In genomic region chr3:67557718-67558354, GRCm38 (mm10) we compare ENCODE assay signal across 11 mouse cellular contexts. TPM values are rescaled to one million over a fixed set of nuclear protein-coding genes. Genes with fewer than 3 reads are reported as not detected.
A peak's percentile ranks its signal among the peaks of the same experiment; 100 is the strongest.
DNase-seq lines count a peak whose midpoint lies in the region; ATAC-seq lines count a peak whose summit lies in the region.
"Had no signal": no experiment of that assay in that cellular context is flagged by ENCODE, and none has a peak within 500 bp of the region (broad histone marks: within the 10 kb centered on the region; RNA-seq: fewer than 3 reads in every experiment).

No protein-coding gene starts in this region.

- H3K4me2 ChIP-seq in heart, embryonic 15.5 days, result peak overlapping the region; percentile 30; the same call in 1 of the 2 replicates
- no peak overlapping the region for H3K4me2 ChIP-seq in neural tube, embryonic 11.5 days (ENCODE audit: low read depth)
- H3K4me2 ChIP-seq in liver, embryonic 12.5 days, result peak overlapping the region; percentile 31
- H3K4me2 ChIP-seq in neural tube, embryonic 15.5 days, result peak overlapping the region; percentile 57
- H3K4me2 ChIP-seq: heart, embryonic 11.5 days had no signal

- no peak overlapping the region for H3K9ac ChIP-seq in heart, embryonic 15.5 days
- no peak overlapping the region for H3K9ac ChIP-seq in neural tube, embryonic 11.5 days (ENCODE audit: low read length)
- H3K9ac ChIP-seq in liver, embryonic 12.5 days, result no peak overlapping the region
- H3K9ac ChIP-seq in neural tube, embryonic 15.5 days (replicated peaks), result no peak overlapping the region

- no peak overlapping the region for H3K27ac ChIP-seq in heart, embryonic 15.5 days
- no peak overlapping the region for H3K27ac ChIP-seq in neural tube, embryonic 11.5 days (ENCODE audit: low read depth, low read length)
- H3K27ac ChIP-seq in liver, embryonic 12.5 days, result no peak overlapping the region
- H3K27ac ChIP-seq in neural tube, embryonic 15.5 days (replicated peaks), result peak overlapping the region; percentile 54; the same call in 1 of the 2 replicates

- no peak for DNase-seq in heart, postnatal 14 days
- peak; percentile 21 for DNase-seq in neural tube, embryonic 11.5 days (ENCODE audit: low spot score)
- DNase-seq in neural tube, embryonic 10.5 days (ENCODE audit: extremely low spot score, low spot score), result no peak
- DNase-seq in layer of hippocampus, adult 9-11 months, result no peak
- DNase-seq in urinary bladder, postnatal 14 days (ENCODE audit: low spot score), result no peak
- DNase-seq: right cerebral cortex, adult 18-20 months; thymus, postnatal 14 days had no signal

- WGBS in heart, embryonic 15.5 days, result 80% methylated on average over 14 of the region's 14 CpGs
- WGBS in neural tube, embryonic 11.5 days, result 78% methylated on average over 14 of the region's 14 CpGs
- 77% methylated on average over 14 of the region's 14 CpGs for WGBS in liver, embryonic 12.5 days (ENCODE audit: insufficient replicate concordance)
- 54% methylated on average over 14 of the region's 14 CpGs for WGBS in neural tube, embryonic 15.5 days

- no peaks in the 10 kb centered on the region for H3K9me3 ChIP-seq in heart, embryonic 15.5 days (replicated peaks)
- no peaks in the 10 kb centered on the region for H3K9me3 ChIP-seq in neural tube, embryonic 11.5 days (ENCODE audit: control insufficient read depth, low read length)
- H3K9me3 ChIP-seq in liver, embryonic 12.5 days (replicated peaks), result no peaks in the 10 kb centered on the region
- H3K9me3 ChIP-seq in neural tube, embryonic 15.5 days (replicated peaks), result no peaks in the 10 kb centered on the region

- H3K4me1 ChIP-seq in heart, embryonic 15.5 days (replicated peaks), result no peaks in the 10 kb centered on the region
- H3K4me1 ChIP-seq in neural tube, embryonic 11.5 days (ENCODE audit: control insufficient read depth, insufficient read depth, low read length), result no peaks in the 10 kb centered on the region; the same call in 1 of the 2 replicates
- no peaks in the 10 kb centered on the region for H3K4me1 ChIP-seq in liver, embryonic 12.5 days
- H3K4me1 ChIP-seq in neural tube, embryonic 15.5 days, result peaks cover 8% of the 10 kb centered on the region

- H3K36me3 ChIP-seq in heart, embryonic 15.5 days, result no peaks in the 10 kb centered on the region
- H3K36me3 ChIP-seq in neural tube, embryonic 11.5 days (ENCODE audit: control insufficient read depth, insufficient read depth, low read length), result no peaks in the 10 kb centered on the region
- no peaks in the 10 kb centered on the region for H3K36me3 ChIP-seq in liver, embryonic 12.5 days
- no peaks in the 10 kb centered on the region for H3K36me3 ChIP-seq in neural tube, embryonic 15.5 days

- no peak for ATAC-seq in heart, embryonic 15.5 days (replicated peaks; ENCODE audit: insufficient number of reproducible peaks, insufficient read depth, low FRiP score, low read depth)
- ATAC-seq in neural tube, embryonic 11.5 days (ENCODE audit: insufficient read depth, low FRiP score, low TSS enrichment), result peak; percentile 55
- no peak for ATAC-seq in liver, embryonic 12.5 days
- ATAC-seq in neural tube, embryonic 15.5 days (ENCODE audit: low FRiP score), result no peak; the same call in 1 of the 2 replicates

- H3K4me3 ChIP-seq in heart, embryonic 15.5 days, result no peak overlapping the region
- no peak overlapping the region for H3K4me3 ChIP-seq in neural tube, embryonic 11.5 days (ENCODE audit: low read depth, low read length)
- no peak overlapping the region for H3K4me3 ChIP-seq in liver, embryonic 12.5 days
- peak overlapping the region; percentile 29; the same call in 1 of the 2 replicates for H3K4me3 ChIP-seq in neural tube, embryonic 15.5 days (replicated peaks)

- intact Hi-C loops in heart, postnatal 14 days (cut with DNase I), result no loop called here

- no peaks in the 10 kb centered on the region for H3K27me3 ChIP-seq in heart, embryonic 15.5 days
- no peaks in the 10 kb centered on the region for H3K27me3 ChIP-seq in neural tube, embryonic 11.5 days (ENCODE audit: control insufficient read depth, insufficient read depth, low read length)
- no peaks in the 10 kb centered on the region for H3K27me3 ChIP-seq in liver, embryonic 12.5 days (replicated peaks)
- no peaks in the 10 kb centered on the region for H3K27me3 ChIP-seq in neural tube, embryonic 15.5 days (replicated peaks)

RNA-seq across cellular contexts. Expression of gene Mfsd1, which starts 24.7 kb away (rescaled TPM):
- polyA plus RNA-seq in heart, embryonic 15.5 days (2015; fragmentation: Nextera tagmentation; extraction: Ambion mirVana), result 33.1 and 37.7 TPM in 2 replicates
- total RNA-seq in heart, postnatal 14 days (2021), result 10 to 100 TPM; 32.3 to 32.6 TPM
- polyA plus RNA-seq in neural tube, embryonic 11.5 days (2014; fragmentation: Nextera tagmentation; extraction: Ambion mirVana), result 64.9 and 67.5 TPM in 2 replicates
- polyA plus RNA-seq in liver, embryonic 12.5 days (2016; fragmentation: Nextera tagmentation; extraction: Ambion mirVana), result 29.8 and 30.0 TPM in 2 replicates
- 29.4 and 33.8 TPM in 2 replicates for polyA plus RNA-seq in neural tube, embryonic 15.5 days (2015; fragmentation: Nextera tagmentation; extraction: Ambion mirVana)

RNA-seq across cellular contexts. Expression of gene Rarres1, which starts 42.5 kb away (rescaled TPM):
- polyA plus RNA-seq in heart, embryonic 15.5 days (2015; fragmentation: Nextera tagmentation; extraction: Ambion mirVana), result 2.5 and 3.5 TPM in 2 replicates
- under 1 TPM; 0.84 to 0.98 TPM for total RNA-seq in heart, postnatal 14 days (2021)
- polyA plus RNA-seq in neural tube, embryonic 11.5 days (2014; fragmentation: Nextera tagmentation; extraction: Ambion mirVana), result 0.84 and 1.0 TPM in 2 replicates
- 1.6 and 2.3 TPM in 2 replicates for polyA plus RNA-seq in liver, embryonic 12.5 days (2016; fragmentation: Nextera tagmentation; extraction: Ambion mirVana)
- 3.3 and 3.9 TPM in 2 replicates for polyA plus RNA-seq in neural tube, embryonic 15.5 days (2015; fragmentation: Nextera tagmentation; extraction: Ambion mirVana)
